Mouse (Mus musculus): ENCODE measurements at regions not wholly inside any gene's neighbourhood (a gene's known extent, or its start where the extent isn't known, plus 50 kb on each side); places are given as distances from the start of the nearest gene placed in this dataset.
A peak's percentile ranks its signal among the peaks of the same experiment; 100 is the strongest.

DNA sequence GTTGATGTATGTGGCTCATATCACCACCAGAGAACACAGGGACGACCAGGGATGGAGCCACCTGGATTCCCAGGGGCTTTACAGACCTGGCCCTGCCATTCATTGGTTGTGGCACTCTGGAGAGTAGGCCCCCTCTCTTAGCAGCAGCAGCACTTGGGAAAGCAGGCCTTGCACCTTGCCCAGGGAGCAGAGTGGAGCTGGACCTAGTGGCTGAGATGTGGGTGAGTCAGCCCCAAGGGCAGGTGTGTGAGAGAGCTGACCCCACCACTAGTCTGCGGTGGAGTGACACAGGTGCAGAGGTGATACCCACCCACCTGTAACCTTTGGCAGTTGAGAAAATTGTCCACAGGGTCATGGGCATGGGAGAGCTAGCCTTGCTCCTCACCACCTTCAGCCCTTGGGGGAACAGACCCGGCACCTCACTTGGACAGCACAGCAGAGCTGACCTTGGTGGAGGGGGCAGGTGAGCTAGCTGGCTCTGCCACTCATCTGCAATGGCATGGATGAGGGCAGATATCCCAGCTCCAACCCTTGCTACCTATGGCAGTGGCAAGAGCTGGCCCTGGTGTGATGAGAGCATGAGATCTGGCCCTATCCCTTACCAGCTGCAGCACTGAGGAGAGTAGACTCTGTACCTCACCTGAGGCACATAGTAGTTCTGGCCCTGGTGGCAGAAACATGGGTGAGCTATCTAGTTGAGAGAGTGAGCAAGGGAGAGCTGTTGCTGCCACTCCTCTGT lies 67.9 kb upstream of the Adgrl3 start:
- H3K4me1 ChIP-seq = no peaks in the 10 kb centered on the region
- peak; percentile 32 for ATAC-seq (ENCODE audit: insufficient number of reproducible peaks, insufficient read depth, low FRiP score, low TSS enrichment, low read depth)
- no peak overlapping the region for H3K27ac ChIP-seq
- no peak overlapping the region for H3K9ac ChIP-seq
- no peaks in the 10 kb centered on the region; the same call in 1 of the 2 replicates for H3K9me3 ChIP-seq
- H3K27me3 ChIP-seq = no peaks in the 10 kb centered on the region
- H3K4me2 ChIP-seq = no peak overlapping the region
- 85% methylated on average over 3 of the region's 3 CpGs for WGBS
- no peaks in the 10 kb centered on the region for H3K36me3 ChIP-seq
- no peak overlapping the region for H3K4me3 ChIP-seq

- no peak overlapping the region for H3K9ac ChIP-seq
- H3K36me3 ChIP-seq = no peaks in the 10 kb centered on the region
- H3K4me2 ChIP-seq = no peak overlapping the region
- no peak overlapping the region for H3K4me3 ChIP-seq
- no peaks in the 10 kb centered on the region for H3K27me3 ChIP-seq
- H3K4me1 ChIP-seq = no peaks in the 10 kb centered on the region
- H3K9me3 ChIP-seq = no peaks in the 10 kb centered on the region; the same call in 1 of the 2 replicates
- no peak for ATAC-seq (ENCODE audit: insufficient number of reproducible peaks, insufficient read depth, low FRiP score, low TSS enrichment, low read depth)
- 37% methylated on average over 4 of the region's 4 CpGs for WGBS
- H3K27ac ChIP-seq = no peak overlapping the region
Observed at GRCm38 (mm10) chr5:80952600-80953218, 67.2 kb upstream of the Adgrl3 start.
